Mouse (Mus musculus) kidney, postnatal 0 days (tissue): ENCODE measurements at regions not wholly inside any gene's neighbourhood (a gene's known extent, or its start where the extent isn't known, plus 50 kb on each side); places are given as distances from the start of the nearest gene placed in this dataset.

Experiments
- ATAC-seq: fragments of 200-750 bp; cut with Nextera tagmentation; replicated peaks from 2 replicates; pipeline ENCODE4 v1.8.0; 2017; ENCODE audit warnings: low read depth, moderate number of reproducible peaks, moderate TSS enrichment, moderate library complexity; ENCODE audit not compliant: low FRiP score
- DNase-seq: peaks from one replicate; pipeline ENCODE4 v3.0.0-alpha.2; 2016; ENCODE audit warnings: low spot score
- H3K27ac ChIP-seq: fragments of 300-500 bp; sonication (generic); 2 replicates; pipeline ENCODE4 v1.5.1; 2014; ENCODE audit warnings: mild to moderate bottlenecking
- H3K27me3 ChIP-seq: fragments of 300-500 bp; sonication (generic); 2 replicates; pipeline ENCODE4 v1.6.1; 2014; ENCODE audit warnings: low read length, mixed read lengths; ENCODE audit not compliant: insufficient read depth
- H3K36me3 ChIP-seq: fragments of 300-500 bp; sonication (generic); 2 replicates; pipeline ENCODE4 v1.6.1; 2014; ENCODE audit warnings: low read length, mixed read lengths; ENCODE audit not compliant: insufficient read depth
- H3K4me1 ChIP-seq: fragments of 300-500 bp; sonication (generic); replicated peaks from 2 replicates; pipeline ENCODE4 v1.6.1; 2014; ENCODE audit warnings: antibody characterized with exemption, low read length, mixed read lengths; ENCODE audit not compliant: insufficient read depth
- H3K4me2 ChIP-seq: fragments of 300-500 bp; sonication (generic); 2 replicates; pipeline ENCODE4 v1.6.1; 2014; ENCODE audit warnings: mild to moderate bottlenecking, low read length, moderate library complexity, mixed read lengths
- H3K4me3 ChIP-seq: fragments of 300-500 bp; sonication (generic); replicated peaks from 2 replicates; pipeline ENCODE4 v1.5.1; 2014; ENCODE audit warnings: low read depth, low read length
- H3K9ac ChIP-seq: fragments of 300-500 bp; sonication (generic); 2 replicates; pipeline ENCODE4 v1.6.1; 2014; ENCODE audit warnings: low read depth, low read length
- H3K9me3 ChIP-seq: fragments of 300-500 bp; sonication (generic); replicated peaks from 2 replicates; pipeline ENCODE4 v1.6.1; 2016; ENCODE audit warnings: low read length, inconsistent platforms, mixed read lengths
- CTCF ChIP-seq: IDR thresholded peaks from 2 replicates; pipeline ENCODE4 v1.5.1; 2016; ENCODE audit warnings: antibody characterized with exemption, low read depth, mild to moderate bottlenecking, moderate library complexity
- WGBS: fragments of 180-500 bp; shearing (Covaris S2); extraction: QIAGEN DNeasy Blood & Tissue Kit; methylation state at CpG from one replicate; pipeline ENCODE4 v1.1.7; 2014; 5-methylcytosine and 5-hydroxymethylcytosine counted together

DNA sequence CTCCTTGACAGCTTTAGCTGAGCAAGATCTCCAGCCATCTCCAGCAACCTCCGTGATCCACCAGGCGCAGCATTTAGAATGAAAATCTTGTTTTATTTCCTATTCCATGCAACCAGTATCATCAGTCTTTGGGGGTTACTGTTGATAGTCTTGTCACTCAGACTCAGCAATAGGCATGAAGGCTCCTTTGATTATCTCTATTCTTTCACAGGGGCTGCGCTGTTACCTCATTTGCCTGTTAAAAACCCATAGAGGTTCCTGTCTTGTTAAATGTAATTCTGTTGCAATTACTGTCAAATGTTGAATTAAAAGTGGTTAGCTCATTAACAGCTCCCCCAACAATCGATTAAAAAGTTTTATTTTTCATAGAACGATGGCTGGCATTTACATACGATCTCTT is 502.7 kb downstream of the Olfm4 start:
- ATAC-seq = no peak
- 83% methylated on average over 6 of the region's 6 CpGs for WGBS
- Histone ChIP-seq H3K9me3 (no peaks in the 10 kb centered on the region), H3K36me3 (no peaks in the 10 kb centered on the region), H3K27ac (no peak overlapping the region), H3K9ac (no peak overlapping the region), H3K4me3 (no peak overlapping the region), H3K27me3 (no peaks in the 10 kb centered on the region), H3K4me2 (no peak overlapping the region), H3K4me1 (no peaks in the 10 kb centered on the region)
- no peak for TF ChIP-seq CTCF
- no peak for DNase-seq

DNA sequence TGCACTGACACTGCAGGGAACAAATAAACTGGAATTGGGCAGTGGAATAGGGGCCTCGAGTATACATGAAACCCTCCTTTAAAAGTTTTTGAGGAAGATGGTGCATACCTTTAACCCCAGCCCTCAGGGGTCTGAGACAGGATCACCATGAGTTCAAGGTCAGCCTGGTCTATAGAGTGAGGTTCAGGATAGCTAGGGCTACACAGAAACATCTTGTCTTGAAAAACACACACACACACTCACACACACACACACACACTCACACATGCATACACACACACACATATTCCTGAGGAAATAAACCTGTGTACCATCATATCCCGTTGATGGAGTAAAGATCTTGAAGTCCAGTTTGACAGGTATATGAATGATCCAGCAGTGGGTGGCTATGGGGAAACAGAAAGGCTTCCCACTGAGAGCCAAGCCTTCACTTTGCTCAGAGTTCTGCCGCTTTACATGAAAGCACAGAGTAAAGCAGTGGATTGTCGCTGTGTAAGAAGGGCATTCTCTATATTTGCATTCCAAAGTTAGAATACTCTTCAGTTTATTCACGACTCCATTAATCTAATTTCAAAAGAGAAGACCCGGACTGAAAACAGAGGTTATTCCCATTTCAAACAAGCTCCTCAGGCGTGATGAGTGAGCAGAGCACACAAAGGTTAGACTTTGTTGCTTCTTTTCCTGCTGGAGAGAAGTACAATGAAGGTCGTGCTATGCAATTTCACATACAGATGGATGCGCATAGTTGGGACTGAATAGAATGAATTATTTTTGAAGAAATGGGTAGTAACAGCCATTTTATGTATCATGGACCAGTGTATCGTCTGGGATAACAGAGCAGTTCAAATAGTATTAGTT is 508.4 kb downstream of the Olfm4 start:
- no peaks in the 10 kb centered on the region for H3K4me1 ChIP-seq
- WGBS = 75% methylated on average over 10 of the region's 10 CpGs
- TF ChIP-seq CTCF = no peak

DNA sequence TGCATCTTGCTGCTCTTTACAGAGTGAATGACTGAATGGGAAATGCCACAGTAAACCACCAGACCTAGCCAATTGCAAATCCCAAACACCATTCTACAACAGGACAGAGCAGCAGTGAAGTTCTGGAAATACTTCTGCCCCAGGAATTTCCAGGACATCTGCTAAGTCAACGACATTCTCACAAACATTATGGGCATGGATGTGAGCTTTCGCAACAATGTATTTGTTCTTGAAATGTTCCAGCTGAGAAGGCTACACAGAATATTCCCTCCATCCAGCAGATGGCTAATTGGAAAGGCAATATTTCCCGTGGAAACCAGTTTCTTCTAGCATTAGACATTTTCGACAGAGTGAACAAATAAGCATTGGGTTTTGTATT is 509.0 kb downstream of the Olfm4 start:
- peak; percentile 8 for DNase-seq
- 43% methylated on average over 4 of the region's 4 CpGs for WGBS

More for the DNA sequence above, 508.4 kb downstream of the Olfm4 start:
- DNase-seq (no peak), ATAC-seq (no peak)
- Histone ChIP-seq H3K9me3 (no peaks in the 10 kb centered on the region), H3K27ac (no peak overlapping the region), H3K4me3 (no peak overlapping the region), H3K36me3 (no peaks in the 10 kb centered on the region), H3K4me2 (no peak overlapping the region), H3K27me3 (no peaks in the 10 kb centered on the region), H3K9ac (no peak overlapping the region)

DNA sequence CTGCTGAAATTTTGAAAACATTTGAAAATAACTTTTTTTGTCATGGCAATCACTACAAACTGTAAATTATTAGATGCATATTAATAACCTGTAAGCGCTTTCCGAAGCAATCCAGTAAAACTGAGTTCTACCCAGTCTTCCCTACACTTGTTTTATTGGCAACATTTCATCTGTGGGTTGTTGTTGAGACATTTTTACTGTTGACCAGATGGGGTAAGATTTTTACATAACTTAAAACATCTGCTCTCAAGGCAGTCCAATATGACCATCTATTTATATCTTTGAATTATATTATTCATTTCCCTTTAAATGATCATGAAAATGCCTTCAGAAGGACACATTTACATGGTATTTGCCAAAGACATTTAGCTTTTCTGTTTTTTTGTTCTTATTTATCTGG is 520.5 kb downstream of the Olfm4 start:
- Histone ChIP-seq H3K27ac (no peak overlapping the region), H3K4me1 (no peaks in the 10 kb centered on the region), H3K4me3 (no peak overlapping the region), H3K9ac (no peak overlapping the region), H3K27me3 (no peaks in the 10 kb centered on the region), H3K4me2 (no peak overlapping the region), H3K36me3 (no peaks in the 10 kb centered on the region), H3K9me3 (no peaks in the 10 kb centered on the region)
- DNase-seq (no peak), ATAC-seq (no peak)
- no peak for TF ChIP-seq CTCF
- 79% methylated on average over 2 of the region's 2 CpGs for WGBS

More for the DNA sequence above, 509.0 kb downstream of the Olfm4 start:
- Histone ChIP-seq H3K36me3 (no peaks in the 10 kb centered on the region), H3K4me1 (no peaks in the 10 kb centered on the region), H3K4me3 (no peak overlapping the region), H3K9ac (no peak overlapping the region), H3K4me2 (no peak overlapping the region), H3K27me3 (no peaks in the 10 kb centered on the region), H3K27ac (no peak overlapping the region), H3K9me3 (no peaks in the 10 kb centered on the region)
- TF ChIP-seq CTCF = no peak
- no peak for ATAC-seq

DNA sequence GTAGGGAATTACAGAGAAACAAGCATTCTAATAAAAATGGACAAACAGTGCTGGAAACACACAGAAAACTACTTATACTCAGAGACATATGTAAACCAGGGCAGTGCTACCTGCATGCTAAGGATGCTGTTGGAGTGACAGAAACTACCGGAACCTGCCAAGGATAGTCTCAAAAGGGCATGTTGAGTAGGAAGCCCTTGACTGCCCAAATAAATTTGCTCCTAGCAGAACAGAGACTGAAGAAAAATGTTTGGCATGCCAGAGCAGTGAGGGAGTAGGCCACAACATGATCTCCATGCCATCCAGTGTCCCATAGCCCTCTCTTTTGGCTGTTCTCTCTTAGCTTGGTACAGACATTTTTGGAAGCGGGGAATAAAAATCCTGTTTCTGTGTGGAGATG is 532.7 kb downstream of the Olfm4 start:
- Histone ChIP-seq H3K9me3 (no peaks in the 10 kb centered on the region), H3K9ac (no peak overlapping the region), H3K27ac (no peak overlapping the region), H3K36me3 (no peaks in the 10 kb centered on the region), H3K4me2 (no peak overlapping the region), H3K27me3 (no peaks in the 10 kb centered on the region), H3K4me1 (no peaks in the 10 kb centered on the region), H3K4me3 (no peak overlapping the region)
- DNase-seq (no peak), ATAC-seq (no peak)
- 87% methylated on average over 2 of the region's 2 CpGs for WGBS
- TF ChIP-seq CTCF = no peak

DNA sequence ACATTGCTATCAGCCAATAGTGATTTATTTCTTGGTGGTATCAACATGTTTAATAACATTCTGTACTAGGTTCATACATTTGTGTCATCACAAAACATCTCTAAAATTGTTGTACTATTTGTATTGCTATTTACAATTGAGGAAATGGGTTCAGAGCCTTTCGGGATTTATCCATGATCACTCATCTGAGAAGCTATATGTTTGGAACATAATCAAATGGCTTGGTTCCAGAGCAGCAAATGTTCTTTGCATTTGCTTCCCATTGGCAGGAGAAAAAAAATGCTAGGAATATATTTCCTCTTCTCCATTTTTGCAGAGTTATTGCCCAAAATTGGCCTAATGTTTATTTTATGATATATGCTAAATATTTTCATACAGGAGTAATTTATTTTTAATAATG is 537.3 kb downstream of the Olfm4 start:
- Histone ChIP-seq H3K9me3 (no peaks in the 10 kb centered on the region), H3K27me3 (no peaks in the 10 kb centered on the region), H3K4me1 (no peaks in the 10 kb centered on the region), H3K36me3 (no peaks in the 10 kb centered on the region), H3K4me2 (no peak overlapping the region), H3K27ac (no peak overlapping the region), H3K9ac (no peak overlapping the region), H3K4me3 (no peak overlapping the region)
- WGBS = 76% methylated on average over 1 of the region's 1 CpGs
- ATAC-seq (no peak), DNase-seq (no peak)
- no peak for TF ChIP-seq CTCF

DNA sequence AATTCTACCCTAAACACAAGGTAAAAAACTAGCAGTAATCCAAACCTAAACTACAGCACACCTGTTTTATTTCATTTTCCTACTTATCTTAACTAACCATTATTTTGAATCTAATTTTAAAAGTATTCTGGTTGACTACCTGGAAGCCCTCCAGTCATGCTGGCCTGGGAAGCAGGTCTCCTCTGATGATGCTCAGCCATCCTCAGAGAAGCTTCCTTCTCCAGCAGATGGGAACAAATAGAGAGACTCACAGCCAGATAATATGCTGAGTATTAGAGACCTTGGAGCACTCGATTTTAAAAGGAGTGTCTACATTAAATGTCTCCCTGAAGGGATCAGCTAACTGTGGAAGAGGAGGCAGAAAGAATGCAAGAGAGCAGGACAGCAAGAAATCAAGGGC is 537.8 kb downstream of the Olfm4 start:
- TF ChIP-seq CTCF = no peak
- DNase-seq (no peak), ATAC-seq (no peak)
- Histone ChIP-seq H3K27me3 (no peaks in the 10 kb centered on the region), H3K4me1 (no peaks in the 10 kb centered on the region), H3K9ac (no peak overlapping the region), H3K4me3 (no peak overlapping the region), H3K4me2 (no peak overlapping the region), H3K9me3 (no peaks in the 10 kb centered on the region), H3K36me3 (no peaks in the 10 kb centered on the region), H3K27ac (no peak overlapping the region)
- 74% methylated on average over 1 of the region's 1 CpGs for WGBS
